Mouse (Mus musculus): ENCODE results near the gene Pard3. TPM values are rescaled to one million over a fixed set of nuclear protein-coding genes. Genes with fewer than 3 reads are reported as not detected.

The Pard3 gene
- polyA plus RNA-seq, 1 experiment from 2014 or later, result 30.0 TPM

GRCm38 (mm10) chr8:127115837-127116236 is 52.1 kb downstream of the Pard3 start:
- WGBS, result 46% methylated on average over 3 of the region's 3 CpGs
- no peak for ATAC-seq (ENCODE audit: low FRiP score, low TSS enrichment)
- no peaks in the 10 kb centered on the region; the same call in 1 of the 2 replicates for H3K4me1 ChIP-seq (replicated peaks; ENCODE audit: control insufficient read depth, insufficient read depth)
- no peak overlapping the region for H3K9ac ChIP-seq (ENCODE audit: low read length)
- no peaks in the 10 kb centered on the region for H3K9me3 ChIP-seq (ENCODE audit: control insufficient read depth, low read length)
- H3K36me3 ChIP-seq (ENCODE audit: control insufficient read depth, insufficient read depth, low read length), result no peaks in the 10 kb centered on the region
- H3K4me2 ChIP-seq (replicated peaks; ENCODE audit: low read depth), result no peak overlapping the region
- H3K4me3 ChIP-seq (ENCODE audit: low read depth, low read length), result no peak overlapping the region
- no peak for DNase-seq (ENCODE audit: low spot score)
- H3K27me3 ChIP-seq (ENCODE audit: control insufficient read depth, insufficient read depth, low read length), result no peaks in the 10 kb centered on the region
- TF ChIP-seq CTCF (IDR thresholded peaks at IDR 0.05; ENCODE audit: low read depth) (no peak), EP300 (optimal IDR thresholded peaks at IDR 0.05) (no peak)
- no peak overlapping the region for H3K27ac ChIP-seq (replicated peaks)

DNA sequence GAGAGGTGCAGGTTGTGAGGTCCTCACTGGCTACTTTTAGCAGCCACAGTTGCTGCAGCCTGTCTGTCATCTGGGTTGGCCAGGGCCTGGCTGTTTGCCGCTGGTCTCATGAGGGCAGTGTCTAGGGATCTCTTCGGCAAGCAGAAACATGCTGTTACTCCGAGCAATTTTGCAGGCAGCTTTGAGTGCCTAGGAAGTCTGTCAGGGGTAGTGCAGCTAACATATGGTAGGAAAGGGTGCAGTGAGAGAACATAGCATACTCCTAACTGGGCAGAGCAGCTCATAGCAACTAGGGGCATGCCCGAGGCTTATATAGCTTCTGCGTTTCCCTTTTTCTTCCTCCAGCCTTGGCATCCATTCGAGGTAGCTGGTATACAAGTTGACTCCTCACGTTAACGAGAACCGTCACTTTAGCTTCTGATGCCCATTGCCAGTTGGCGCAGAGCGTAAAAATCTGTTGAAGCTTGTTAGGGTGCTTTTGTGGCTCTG is 54.7 kb downstream of the Pard3 start:
- no peak for DNase-seq (ENCODE audit: low spot score)
- H3K9ac ChIP-seq (ENCODE audit: low read length), result no peak overlapping the region
- no peak overlapping the region for H3K4me3 ChIP-seq (ENCODE audit: low read depth, low read length)
- H3K9me3 ChIP-seq (ENCODE audit: control insufficient read depth, low read length), result no peaks in the 10 kb centered on the region
- peaks cover 1% of the 10 kb centered on the region; the same call in 1 of the 2 replicates for H3K4me1 ChIP-seq (replicated peaks; ENCODE audit: control insufficient read depth, insufficient read depth)
- no peak overlapping the region for H3K27ac ChIP-seq (replicated peaks)
- no peaks in the 10 kb centered on the region for H3K36me3 ChIP-seq (ENCODE audit: control insufficient read depth, insufficient read depth, low read length)
- TF ChIP-seq CTCF (IDR thresholded peaks at IDR 0.05; ENCODE audit: low read depth) (no peak), EP300 (optimal IDR thresholded peaks at IDR 0.05) (no peak)
- H3K4me2 ChIP-seq (replicated peaks; ENCODE audit: low read depth), result no peak overlapping the region
- no peaks in the 10 kb centered on the region for H3K27me3 ChIP-seq (ENCODE audit: control insufficient read depth, insufficient read depth, low read length)
- no peak for ATAC-seq (ENCODE audit: low FRiP score, low TSS enrichment)
- 57% methylated on average over 11 of the region's 11 CpGs for WGBS

DNA sequence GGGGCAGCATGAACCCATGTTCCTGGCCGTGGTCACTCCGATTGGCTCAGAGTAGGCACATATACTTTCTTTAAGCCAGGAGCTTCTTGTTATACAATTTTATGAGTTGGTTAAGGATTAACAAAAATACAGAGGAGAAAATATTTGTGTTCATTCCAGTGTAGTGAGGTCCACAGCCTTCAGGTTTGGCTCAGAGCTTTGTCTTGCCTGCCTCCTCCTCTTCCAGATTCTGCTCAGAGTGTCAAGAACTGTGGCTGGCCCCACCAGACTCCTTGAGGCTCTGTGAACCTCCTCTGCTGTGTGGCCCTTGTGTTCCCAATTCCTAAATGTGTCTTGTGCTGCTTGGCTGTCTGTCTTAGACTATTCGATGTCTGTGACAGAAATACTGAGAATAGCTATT is 59.7 kb downstream of the Pard3 start:
- Histone ChIP-seq H3K27ac (replicated peaks) (no peak overlapping the region), H3K36me3 (ENCODE audit: control insufficient read depth, insufficient read depth, low read length) (no peaks in the 10 kb centered on the region), H3K27me3 (ENCODE audit: control insufficient read depth, insufficient read depth, low read length) (no peaks in the 10 kb centered on the region), H3K4me2 (replicated peaks; ENCODE audit: low read depth) (no peak overlapping the region), H3K4me1 (replicated peaks; ENCODE audit: control insufficient read depth, insufficient read depth) (peaks cover 3% of the 10 kb centered on the region; the same call in 1 of the 2 replicates), H3K9ac (ENCODE audit: low read length) (no peak overlapping the region), H3K4me3 (ENCODE audit: low read depth, low read length) (no peak overlapping the region), H3K9me3 (ENCODE audit: control insufficient read depth, low read length) (no peaks in the 10 kb centered on the region)
- 72% methylated on average over 3 of the region's 3 CpGs for WGBS
- no peak for DNase-seq (ENCODE audit: low spot score)
- no peak for ATAC-seq (ENCODE audit: low FRiP score, low TSS enrichment)
- TF ChIP-seq EP300 (optimal IDR thresholded peaks at IDR 0.05) (no peak), CTCF (IDR thresholded peaks at IDR 0.05; ENCODE audit: low read depth) (no peak)

DNA sequence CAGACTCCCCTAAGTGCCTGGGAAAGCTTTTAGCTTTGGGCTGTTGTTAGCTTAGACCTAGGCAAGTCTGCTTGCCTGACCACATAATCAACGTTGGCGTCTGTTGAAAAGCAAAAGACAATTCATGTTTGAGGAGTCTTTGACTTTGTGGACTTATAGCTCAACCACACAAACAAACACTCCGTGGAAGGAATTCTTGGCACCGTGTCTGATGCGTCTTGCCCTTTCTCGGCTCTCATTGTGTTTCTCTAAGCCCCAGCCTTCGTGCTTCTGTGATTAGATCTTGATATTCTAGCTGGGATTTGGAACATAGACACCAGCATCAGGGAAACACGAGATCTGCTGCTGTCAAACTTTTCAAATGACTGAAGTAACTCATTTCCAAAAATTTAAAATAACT is 61.1 kb downstream of the Pard3 start:
- no peak overlapping the region; the same call in 1 of the 2 replicates for H3K27ac ChIP-seq (replicated peaks)
- H3K27me3 ChIP-seq (ENCODE audit: control insufficient read depth, insufficient read depth, low read length), result no peaks in the 10 kb centered on the region
- no peak for ATAC-seq (ENCODE audit: low FRiP score, low TSS enrichment)
- TF ChIP-seq EP300 (optimal IDR thresholded peaks at IDR 0.05) (no peak), CTCF (IDR thresholded peaks at IDR 0.05; ENCODE audit: low read depth) (no peak)
- H3K9me3 ChIP-seq (ENCODE audit: control insufficient read depth, low read length), result no peaks in the 10 kb centered on the region
- H3K36me3 ChIP-seq (ENCODE audit: control insufficient read depth, insufficient read depth, low read length), result no peaks in the 10 kb centered on the region
- 25% methylated on average over 8 of the region's 8 CpGs for WGBS
- no peak for DNase-seq (ENCODE audit: low spot score)
- peaks cover 9% of the 10 kb centered on the region for H3K4me1 ChIP-seq (replicated peaks; ENCODE audit: control insufficient read depth, insufficient read depth)
- H3K4me3 ChIP-seq (ENCODE audit: low read depth, low read length), result no peak overlapping the region
- no peak overlapping the region for H3K4me2 ChIP-seq (replicated peaks; ENCODE audit: low read depth)
- H3K9ac ChIP-seq (ENCODE audit: low read length), result no peak overlapping the region

GRCm38 (mm10) chr8:127125686-127126683 is 62.3 kb downstream of the Pard3 start:
- no peak overlapping the region for H3K4me2 ChIP-seq (replicated peaks; ENCODE audit: low read depth)
- no peak for TF ChIP-seq EP300 (optimal IDR thresholded peaks at IDR 0.05)
- no peak for TF ChIP-seq CTCF (IDR thresholded peaks at IDR 0.05; ENCODE audit: low read depth)
- no peak overlapping the region for H3K4me3 ChIP-seq (ENCODE audit: low read depth, low read length)
- no peak for DNase-seq (ENCODE audit: low spot score)
- H3K36me3 ChIP-seq (ENCODE audit: control insufficient read depth, insufficient read depth, low read length), result no peaks in the 10 kb centered on the region
- WGBS, result 39% methylated on average over 11 of the region's 11 CpGs
- H3K9me3 ChIP-seq (ENCODE audit: control insufficient read depth, low read length), result no peaks in the 10 kb centered on the region
- H3K9ac ChIP-seq (ENCODE audit: low read length), result no peak overlapping the region
- ATAC-seq (ENCODE audit: low FRiP score, low TSS enrichment), result no peak
- H3K27ac ChIP-seq (replicated peaks), result no peak overlapping the region
- peaks cover 9% of the 10 kb centered on the region for H3K4me1 ChIP-seq (replicated peaks; ENCODE audit: control insufficient read depth, insufficient read depth)
- no peaks in the 10 kb centered on the region for H3K27me3 ChIP-seq (ENCODE audit: control insufficient read depth, insufficient read depth, low read length)

All from stomach, postnatal 0 days (tissue).